Mouse (Mus musculus) forebrain, embryonic 16.5 days (tissue): Measurements from ENCODE around the gene Cdkl5. TPM values are rescaled to one million over a fixed set of nuclear protein-coding genes. Genes with fewer than 3 reads are reported as not detected.

Source experiments
- ATAC-seq: fragments of 200-750 bp; cut with Nextera tagmentation; 2 replicates; pipeline ENCODE4 v1.8.0; 2017; ENCODE audit warnings: mild to moderate bottlenecking, moderate library complexity
- H3K27ac ChIP-seq: fragments of 300-500 bp; sonication (generic); 2 replicates; pipeline ENCODE4 v1.5.1; 2014; ENCODE audit warnings: low read length, control low read depth
- H3K27me3 ChIP-seq: fragments of 300-500 bp; sonication (generic); replicated peaks from 2 replicates; pipeline ENCODE4 v1.6.1; 2014; ENCODE audit warnings: low read length; ENCODE audit not compliant: control insufficient read depth, insufficient read depth
- H3K36me3 ChIP-seq: fragments of 300-500 bp; sonication (generic); 2 replicates; pipeline ENCODE4 v1.6.1; 2014; ENCODE audit not compliant: control insufficient read depth, insufficient read depth
- H3K4me1 ChIP-seq: fragments of 300-500 bp; sonication (generic); replicated peaks from 2 replicates; pipeline ENCODE4 v1.6.1; 2014; ENCODE audit warnings: low read length; ENCODE audit not compliant: control insufficient read depth, insufficient read depth
- H3K4me2 ChIP-seq: fragments of 300-500 bp; sonication (generic); 2 replicates; pipeline ENCODE4 v1.6.1; 2014; ENCODE audit warnings: mild to moderate bottlenecking, low read length, control low read depth
- H3K4me3 ChIP-seq: fragments of 300-500 bp; sonication (generic); replicated peaks from 2 replicates; pipeline ENCODE4 v1.5.1; 2014; ENCODE audit warnings: mild to moderate bottlenecking, low read length, control low read depth
- H3K9ac ChIP-seq: fragments of 300-500 bp; sonication (generic); replicated peaks from 2 replicates; pipeline ENCODE4 v1.6.1; 2014; ENCODE audit warnings: low read depth, low read length, control low read depth
- H3K9me3 ChIP-seq: fragments of 300-500 bp; sonication (generic); 2 replicates; pipeline ENCODE4 v1.6.1; 2016; ENCODE audit warnings: low read length; ENCODE audit not compliant: control insufficient read depth
- WGBS: fragments of 180-500 bp; shearing (Covaris S2); extraction: QIAGEN DNeasy Blood & Tissue Kit; methylation state at CpG from one replicate; pipeline ENCODE4 v1.1.7; 2014; 5-methylcytosine and 5-hydroxymethylcytosine counted together
- polyA plus RNA-seq: library from polyadenylated mRNA; unstranded; fragments of >200 nt; fragmentation: Nextera tagmentation; extraction: Ambion mirVana; gene quantifications from 2 replicates; pipeline ENCODE4 v1.2.1, GENCODE M21; 2015

The Cdkl5 gene
- polyA plus RNA-seq, result 7.4 and 8.6 TPM in 2 replicates

DNA sequence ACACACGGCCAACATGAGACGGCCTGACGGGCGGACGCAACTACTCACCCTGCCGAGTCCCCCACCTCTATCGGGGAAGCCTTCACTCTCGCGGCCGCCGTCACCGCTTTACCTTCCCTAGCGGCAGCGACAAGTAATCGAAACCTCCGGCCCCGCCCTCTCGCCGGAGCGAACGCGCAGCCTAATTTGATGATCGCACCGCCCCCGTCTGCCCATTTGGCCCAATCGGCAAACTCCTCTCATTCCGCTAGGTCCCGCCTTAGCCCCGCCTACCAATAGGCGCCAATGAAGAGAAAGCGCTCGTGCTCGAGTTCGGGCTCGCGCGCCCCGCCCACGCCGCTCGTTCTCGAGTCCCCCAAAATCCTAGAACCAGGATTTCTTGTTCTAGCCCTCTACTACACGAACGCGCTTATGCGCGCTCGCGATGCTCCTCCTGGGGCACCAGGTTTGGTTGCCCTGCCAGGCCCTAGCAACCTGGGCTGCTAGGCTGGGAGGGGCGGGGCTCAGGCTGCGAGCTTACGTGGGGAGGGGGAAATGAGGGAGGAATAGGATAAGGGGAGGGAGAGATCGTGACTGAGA, at the start of gene Cdkl5:
Cdkl5 (minus strand) TSS at position 162 of the 579 bp plus-strand sequence.
- peak within 1 kb of the TSS; percentile 65 for H3K4me3 ChIP-seq
- 27% methylated on average over 50 of the region's 53 CpGs for WGBS
- no peaks in the 10 kb centered on the region for H3K9me3 ChIP-seq

DNA sequence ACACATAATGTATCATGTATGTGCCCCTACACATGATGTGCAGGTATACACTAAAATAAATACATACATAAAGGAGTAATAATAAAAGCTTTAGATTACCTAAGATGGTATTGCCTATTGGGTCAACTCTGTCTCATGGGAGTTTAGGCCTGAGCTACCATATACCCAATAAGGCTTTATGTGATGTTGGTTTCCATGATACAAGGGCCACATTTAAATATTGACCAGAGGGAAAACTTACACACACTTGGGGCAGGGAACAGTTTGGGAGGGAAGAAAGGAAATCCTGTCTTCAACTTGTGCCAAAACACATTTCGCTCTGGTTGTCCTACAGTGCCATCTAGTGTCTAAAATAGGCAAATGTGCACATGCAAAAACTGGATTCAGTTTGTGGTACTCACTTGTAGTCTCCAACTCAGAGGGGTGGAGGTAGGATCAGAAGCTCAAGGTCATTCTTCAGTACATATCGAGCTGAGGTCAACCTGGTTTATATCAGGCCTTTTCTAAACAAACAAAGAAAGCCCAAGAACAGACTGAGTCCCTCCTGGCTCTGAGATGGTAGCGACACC, 38.8 kb upstream of the Cdkl5 start:
- no peak overlapping the region for H3K4me2 ChIP-seq
- H3K9me3 ChIP-seq, result no peaks in the 10 kb centered on the region
- WGBS, result 37% methylated on average over 3 of the region's 3 CpGs
- H3K4me3 ChIP-seq, result no peak overlapping the region
- ATAC-seq, result peak; percentile 43; the same call in 1 of the 2 replicates
- H3K27me3 ChIP-seq, result 0 out of 2 replicates have a peak, but pooled peaks cover 2% of the 10 kb centered on the region
- no peaks in the 10 kb centered on the region for H3K4me1 ChIP-seq
- H3K36me3 ChIP-seq, result no peaks in the 10 kb centered on the region
- no peak overlapping the region for H3K9ac ChIP-seq
- no peak overlapping the region for H3K27ac ChIP-seq

More for the DNA sequence above, at the start of gene Cdkl5:
- peak within 1 kb of the TSS; percentile 47 for H3K4me2 ChIP-seq
- H3K9ac ChIP-seq, result peak within 1 kb of the TSS; percentile 66
- no peaks in the 10 kb centered on the region for H3K4me1 ChIP-seq
- H3K27me3 ChIP-seq, result no peaks in the 10 kb centered on the region; the same call in 1 of the 2 replicates
- no peaks in the 10 kb centered on the region for H3K36me3 ChIP-seq
- peak within 1 kb of the TSS; percentile 92 for H3K27ac ChIP-seq
- ATAC-seq, result peak; percentile 94

DNA sequence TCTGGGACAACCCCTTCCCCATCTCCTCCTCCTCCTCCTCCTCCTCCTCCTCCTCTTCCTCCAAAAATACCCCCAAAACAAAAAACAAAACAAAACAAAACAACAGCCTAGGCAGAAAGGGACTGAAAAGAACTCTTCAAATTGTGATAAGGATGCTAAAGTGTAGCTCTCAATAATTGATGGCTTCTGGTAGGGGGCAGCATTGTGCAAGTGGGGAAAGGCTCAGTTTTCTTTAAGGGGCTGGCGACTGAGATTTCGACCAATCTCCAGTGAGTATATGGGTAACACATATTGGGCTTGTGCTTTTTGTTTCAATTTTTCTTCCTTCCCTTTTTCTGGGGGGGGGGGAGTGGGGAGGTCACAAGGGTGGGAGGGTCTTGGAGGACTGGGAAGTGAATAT, 37.9 kb upstream of the Cdkl5 start:
- H3K4me3 ChIP-seq, result no peak overlapping the region
- H3K9ac ChIP-seq, result no peak overlapping the region
- no peaks in the 10 kb centered on the region for H3K36me3 ChIP-seq
- no peaks in the 10 kb centered on the region for H3K9me3 ChIP-seq
- no peak overlapping the region for H3K27ac ChIP-seq
- no peaks in the 10 kb centered on the region for H3K4me1 ChIP-seq
- no peak overlapping the region for H3K4me2 ChIP-seq
- 46% methylated on average over 2 of the region's 2 CpGs for WGBS
- H3K27me3 ChIP-seq, result 0 out of 2 replicates have a peak, but pooled peaks cover 2% of the 10 kb centered on the region
- ATAC-seq, result no peak

DNA sequence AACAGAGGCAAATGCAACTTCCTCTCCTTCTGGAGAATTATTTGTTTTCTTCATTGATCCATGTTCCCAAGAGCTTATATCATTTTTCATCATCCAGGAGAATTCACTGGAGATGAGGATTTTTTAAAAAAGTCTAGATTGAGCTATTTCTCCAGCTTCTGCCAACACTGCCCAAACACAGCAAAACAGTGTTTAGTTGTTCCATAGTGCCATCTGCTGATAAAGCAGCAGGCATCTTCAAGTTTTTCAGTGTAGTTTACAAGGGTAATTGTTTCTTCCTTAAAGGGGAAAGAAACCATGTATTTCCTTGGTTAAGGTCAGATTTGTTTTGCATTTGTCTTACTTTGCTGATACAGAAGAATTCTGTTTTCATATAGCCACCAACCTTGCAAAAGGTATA, 35.7 kb upstream of the Cdkl5 start:
- H3K9ac ChIP-seq, result no peak overlapping the region
- no peak overlapping the region for H3K4me3 ChIP-seq
- H3K27me3 ChIP-seq, result 0 out of 2 replicates have a peak, but pooled peaks cover 2% of the 10 kb centered on the region
- no peaks in the 10 kb centered on the region for H3K9me3 ChIP-seq
- H3K27ac ChIP-seq, result no peak overlapping the region
- ATAC-seq, result no peak
- no peaks in the 10 kb centered on the region for H3K4me1 ChIP-seq
- no peak overlapping the region for H3K4me2 ChIP-seq
- no peaks in the 10 kb centered on the region for H3K36me3 ChIP-seq

DNA sequence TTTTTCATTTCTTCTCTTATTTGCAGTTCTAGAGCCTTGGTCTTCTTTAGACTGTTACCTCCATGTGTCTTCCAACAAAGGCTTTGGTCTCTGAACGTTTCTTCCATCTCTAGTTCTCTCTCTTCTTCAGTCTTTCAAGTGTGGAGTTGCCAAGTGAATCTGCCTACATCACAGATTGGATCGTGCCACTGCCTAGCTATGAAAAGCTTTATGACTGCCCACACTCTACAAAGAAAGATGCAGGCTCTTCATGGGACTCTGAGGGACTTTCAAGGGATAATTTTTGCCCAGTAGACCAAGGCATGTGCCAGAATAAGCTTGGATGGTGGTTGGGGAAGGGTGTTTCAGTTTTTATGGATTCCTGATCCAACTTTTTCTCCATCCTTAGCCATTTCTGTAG, 30.0 kb upstream of the Cdkl5 start:
- no peak overlapping the region for H3K27ac ChIP-seq
- no peaks in the 10 kb centered on the region; the same call in 1 of the 2 replicates for H3K27me3 ChIP-seq
- no peak for ATAC-seq
- 77% methylated on average over 2 of the region's 2 CpGs for WGBS
- no peak overlapping the region for H3K4me3 ChIP-seq
- H3K9me3 ChIP-seq, result no peaks in the 10 kb centered on the region
- no peak overlapping the region for H3K9ac ChIP-seq
- H3K36me3 ChIP-seq, result no peaks in the 10 kb centered on the region
- H3K4me2 ChIP-seq, result no peak overlapping the region
- no peaks in the 10 kb centered on the region for H3K4me1 ChIP-seq

DNA sequence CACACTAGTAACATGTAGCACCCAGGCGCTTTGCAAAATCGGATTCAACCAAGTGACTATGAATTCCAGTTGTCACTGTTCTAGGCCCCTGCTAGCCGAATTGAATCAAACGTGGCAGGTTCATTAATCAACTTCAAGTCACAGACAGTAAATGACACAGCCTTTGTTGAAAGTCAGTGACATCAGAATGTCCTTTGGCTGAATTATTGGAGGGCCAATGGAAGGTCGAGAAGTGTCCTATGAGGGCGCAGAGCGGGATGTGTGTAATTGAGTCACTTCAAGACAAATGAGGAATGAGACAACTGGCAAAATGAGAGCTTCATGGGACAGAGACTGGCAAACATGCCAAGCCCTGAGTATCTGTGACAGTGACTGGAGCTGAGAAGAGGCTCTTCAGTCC, 27.0 kb upstream of the Cdkl5 start:
- Histone ChIP-seq H3K4me1 (no peaks in the 10 kb centered on the region), H3K9ac (no peak overlapping the region), H3K27ac (no peak overlapping the region), H3K4me3 (no peak overlapping the region), H3K36me3 (no peaks in the 10 kb centered on the region), H3K9me3 (no peaks in the 10 kb centered on the region), H3K27me3 (no peaks in the 10 kb centered on the region; the same call in 1 of the 2 replicates), H3K4me2 (no peak overlapping the region)
- WGBS, result 80% methylated on average over 7 of the region's 7 CpGs
- no peak for ATAC-seq

DNA sequence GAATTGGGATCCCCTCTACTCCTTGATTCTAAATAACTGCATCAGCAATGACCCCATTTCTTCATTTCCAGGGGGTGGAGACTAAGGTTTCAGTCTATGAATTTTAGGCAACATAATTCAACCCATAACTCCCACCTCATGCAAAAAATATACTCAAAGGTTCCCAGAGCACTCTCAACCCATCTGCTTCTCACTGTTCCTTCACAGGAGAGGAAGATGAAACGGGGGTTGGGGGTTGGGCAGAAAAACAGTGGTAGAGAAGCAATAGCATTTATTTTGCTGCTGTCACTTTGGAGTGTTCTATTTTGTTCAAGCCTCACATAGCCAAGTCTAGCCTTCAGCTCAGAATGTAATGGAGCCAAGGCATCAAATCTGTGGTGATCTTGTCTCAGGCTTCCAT, 23.7 kb upstream of the Cdkl5 start:
- WGBS, result 80% methylated on average over 1 of the region's 1 CpGs
- no peak for ATAC-seq

DNA sequence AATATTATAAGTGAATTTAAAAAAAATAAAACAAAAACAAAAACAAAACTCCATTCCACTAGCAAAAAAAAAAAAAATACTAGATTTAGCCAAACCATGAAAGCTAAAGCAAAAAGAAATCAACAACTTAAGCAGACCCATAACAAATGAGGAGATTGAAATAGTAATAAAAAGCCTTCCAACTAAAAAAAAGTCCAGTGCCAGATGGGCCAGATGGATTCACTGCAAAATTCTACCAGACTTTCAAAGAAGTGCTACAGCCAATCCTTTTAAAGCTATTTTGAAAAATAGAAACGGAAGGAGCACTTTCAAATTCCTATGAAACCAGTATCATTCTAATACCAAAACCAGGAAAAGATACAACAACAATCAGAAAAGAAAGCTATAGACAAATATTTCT, 11.8 kb upstream of the Cdkl5 start:
- H3K4me1 ChIP-seq, result no peaks in the 10 kb centered on the region
- no peak overlapping the region for H3K4me3 ChIP-seq
- no peaks in the 10 kb centered on the region for H3K27me3 ChIP-seq
- no peaks in the 10 kb centered on the region for H3K36me3 ChIP-seq
- no peak overlapping the region for H3K27ac ChIP-seq
- no peak overlapping the region for H3K9ac ChIP-seq
- no peak for ATAC-seq
- 74% methylated on average over 1 of the region's 1 CpGs for WGBS
- H3K9me3 ChIP-seq, result no peaks in the 10 kb centered on the region
- H3K4me2 ChIP-seq, result no peak overlapping the region

More for the DNA sequence above, 23.7 kb upstream of the Cdkl5 start:
- Histone ChIP-seq H3K4me1 (no peaks in the 10 kb centered on the region), H3K4me3 (no peak overlapping the region), H3K9me3 (no peaks in the 10 kb centered on the region), H3K4me2 (no peak overlapping the region), H3K36me3 (no peaks in the 10 kb centered on the region), H3K27ac (no peak overlapping the region), H3K9ac (no peak overlapping the region), H3K27me3 (no peaks in the 10 kb centered on the region; the same call in 1 of the 2 replicates)

DNA sequence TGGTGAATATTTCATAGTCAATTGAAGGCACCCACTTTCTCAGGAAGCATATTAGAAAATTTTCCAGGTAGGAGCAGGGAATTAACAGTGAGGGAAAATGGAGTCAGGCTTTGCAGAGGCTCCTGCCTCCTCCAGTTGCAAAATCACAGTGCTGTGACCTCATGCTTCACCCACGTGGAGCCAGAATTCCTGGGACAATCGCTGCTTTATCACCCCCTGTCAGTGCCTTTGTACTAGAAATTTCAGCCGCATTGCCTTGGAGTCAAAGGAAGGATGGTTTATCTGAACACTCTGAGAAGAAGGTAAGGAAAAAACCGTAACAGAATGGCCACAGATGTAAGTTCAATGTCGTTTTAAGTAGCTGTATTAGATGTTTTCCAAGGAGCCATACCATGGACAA, 1.5 kb upstream of the Cdkl5 start:
- Histone ChIP-seq H3K9ac (no peak overlapping the region), H3K36me3 (no peaks in the 10 kb centered on the region), H3K27ac (no peak overlapping the region)

More for the DNA sequence above, 1.5 kb upstream of the Cdkl5 start:
- 20% methylated on average over 5 of the region's 5 CpGs for WGBS
- no peak overlapping the region for H3K4me3 ChIP-seq
- peak overlapping the region; percentile 28; the same call in 1 of the 2 replicates for H3K4me2 ChIP-seq
- no peaks in the 10 kb centered on the region for H3K4me1 ChIP-seq
- H3K27me3 ChIP-seq, result no peaks in the 10 kb centered on the region; the same call in 1 of the 2 replicates
- no peak for ATAC-seq
- no peaks in the 10 kb centered on the region for H3K9me3 ChIP-seq
